Mouse (Mus musculus): Measurements from ENCODE around the gene Insm1.

DNA sequence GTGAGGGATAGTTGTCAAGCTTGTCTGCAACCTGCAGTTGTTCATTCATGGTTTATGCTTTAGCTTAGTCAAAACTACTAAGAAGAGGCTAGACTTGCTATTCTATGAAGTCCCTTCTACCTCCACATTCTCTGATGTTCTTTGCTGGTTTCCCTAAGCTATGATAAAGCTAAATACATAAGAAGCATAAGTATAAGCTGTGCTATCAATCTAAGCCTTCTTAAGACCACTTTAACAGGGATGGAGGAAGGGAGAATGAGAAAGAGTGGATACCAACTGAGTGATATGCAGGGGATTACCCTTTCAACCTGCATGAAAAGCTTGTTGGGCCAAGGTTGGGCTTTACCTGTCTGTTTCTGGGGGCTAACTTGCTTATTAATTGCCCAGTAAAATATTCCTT lies 33.9 kb downstream of the Insm1 start:
- TF ChIP-seq USF1 (IDR thresholded peaks at IDR 0.05; ENCODE audit: low read depth): no peak
- TF ChIP-seq SRF (IDR thresholded peaks at IDR 0.05; ENCODE audit: control insufficient read depth, insufficient read length, low read depth): no peak
- TF ChIP-seq CEBPB (IDR thresholded peaks at IDR 0.05; ENCODE audit: insufficient read depth, poor library complexity, severe bottlenecking): no peak
- no peak for TF ChIP-seq TCF12 (IDR thresholded peaks at IDR 0.05; ENCODE audit: insufficient read depth, poor library complexity, severe bottlenecking)
- no peak for TF ChIP-seq POLR2AphosphoS2 (IDR thresholded peaks at IDR 0.05; ENCODE audit: insufficient read length, low read depth)
- TF ChIP-seq POLR2A (IDR thresholded peaks at IDR 0.05; ENCODE audit: insufficient read length, low read depth): no peak
- no peak for TF ChIP-seq E2F4 (IDR thresholded peaks at IDR 0.05; ENCODE audit: insufficient read depth)

Data from myocyte (in vitro differentiated cells).